Mouse (Mus musculus) small intestine, adult 2 months (tissue): ENCODE measurements around the gene Dydc1.

Source experiments
- CTCF ChIP-seq: fragments of 200-500 bp; IDR thresholded peaks from 2 replicates; pipeline ENCODE4 v1.5.1; 2012; ENCODE audit warnings: low read depth, mild to moderate bottlenecking, control low read depth, inconsistent platforms, low read length, moderate library complexity, mixed read lengths; ENCODE audit not compliant: insufficient replicate concordance, insufficient read length; ENCODE audit errors: extremely low read depth
- POLR2A ChIP-seq: fragments of 200-500 bp; IDR thresholded peaks from 2 replicates; pipeline ENCODE4 v1.6.1; 2012; ENCODE audit warnings: low read depth, mild to moderate bottlenecking, control low read depth, inconsistent platforms, low read length, moderate library complexity

DNA sequence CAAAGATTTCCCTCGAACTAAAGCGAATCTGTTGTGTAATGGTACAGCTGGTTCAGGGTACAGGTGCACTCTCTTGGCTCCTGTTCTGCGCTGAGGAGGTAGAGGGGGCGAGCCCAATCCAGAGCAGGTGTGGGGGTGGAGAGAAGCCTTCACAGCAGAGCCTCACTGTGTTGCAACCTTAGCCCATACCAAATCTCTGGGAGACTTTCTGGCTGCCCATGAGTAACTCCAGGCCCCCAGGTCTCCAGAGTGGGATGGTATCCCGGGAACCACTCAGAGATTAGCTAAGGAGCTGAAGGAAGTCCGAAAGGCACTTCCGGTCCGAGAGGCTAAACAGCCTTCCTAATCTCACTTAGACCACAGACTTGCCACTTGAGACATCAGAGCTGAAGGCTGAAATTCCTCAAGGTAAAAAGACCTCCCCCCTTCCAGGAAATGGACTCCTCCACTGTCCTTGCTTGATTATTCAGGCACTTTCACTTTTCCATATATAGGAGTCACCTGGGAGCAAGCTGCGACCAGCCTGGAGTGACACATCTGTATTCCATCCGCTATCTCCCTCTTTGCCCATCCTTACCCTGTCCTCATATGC lies 32.2 kb downstream of the Dydc1 start, which contains the start of gene Mat1a:
- no peak for TF ChIP-seq CTCF
- TF ChIP-seq POLR2A, result no peak
